In the genomic region with DNA sequence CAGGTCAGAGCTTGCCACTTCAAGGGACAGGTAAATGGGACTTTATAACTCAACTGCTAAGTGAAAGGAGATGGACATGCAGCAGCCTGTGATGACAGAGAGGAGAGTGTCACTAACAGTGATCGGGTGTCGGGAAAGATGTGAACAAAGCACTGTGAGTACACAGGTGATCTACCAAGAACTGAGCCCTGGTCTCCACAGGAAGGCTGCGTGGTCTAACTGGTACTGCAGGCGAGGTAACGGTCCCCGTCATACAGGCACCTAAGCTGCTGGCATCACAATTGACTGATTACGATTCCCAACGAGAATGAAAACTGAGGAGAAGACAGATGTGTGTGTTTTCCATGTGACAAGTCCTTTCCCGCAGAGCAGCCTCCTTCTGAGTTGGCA, we compare ENCODE assay signal across 24 mouse cellular contexts. TPM values are rescaled to one million over a fixed set of nuclear protein-coding genes. Genes with fewer than 3 reads are reported as not detected.
DNase-seq lines count a peak whose midpoint lies in the region; ATAC-seq lines count a peak whose summit lies in the region.
"Had no signal": no experiment of that assay in that cellular context is flagged by ENCODE, and none has a peak within 500 bp of the region (broad histone marks: within the 10 kb centered on the region; RNA-seq: fewer than 3 reads in every experiment).

No protein-coding gene starts in this region.

- peak; percentile 0 for DNase-seq in gastrocnemius, postnatal 14 days
- no peak for DNase-seq in gastrocnemius, adult 8-10 months (ENCODE audit: low spot score in 2 of 2)
- DNase-seq in forebrain, embryonic 14.5 days (ENCODE audit: low spot score), result no peak
- no peak for DNase-seq in spleen, postnatal 4 days (ENCODE audit: low spot score in 2 of 2)
- DNase-seq: adrenal gland, postnatal 14 days; cerebellum, adult 18-20 months; gastrocnemius, postnatal 25 days; heart, postnatal 10 days; lung, postnatal 10 days; right cerebral cortex, postnatal 25 days; thymus, postnatal 14 days had no signal

- H3K36me3 ChIP-seq in forebrain, embryonic 14.5 days (ENCODE audit: control insufficient read depth, insufficient read depth, low read length), result no peaks in the 10 kb centered on the region
- H3K36me3 ChIP-seq in midbrain, embryonic 12.5 days, result peaks cover 3% of the 10 kb centered on the region; the same call in 1 of the 2 replicates
- H3K36me3 ChIP-seq in neural tube, embryonic 14.5 days (ENCODE audit: control insufficient read depth, insufficient read depth, low read length), result no peaks in the 10 kb centered on the region

- peaks cover 8% of the 10 kb centered on the region; the same call in 1 of the 2 replicates for H3K4me1 ChIP-seq in forebrain, embryonic 14.5 days (ENCODE audit: control insufficient read depth, insufficient read depth, low read length)
- H3K4me1 ChIP-seq in midbrain, embryonic 12.5 days, result peaks cover 18% of the 10 kb centered on the region
- H3K4me1 ChIP-seq in neural tube, embryonic 14.5 days (ENCODE audit: control insufficient read depth, insufficient read depth, low read length), result peaks cover 19% of the 10 kb centered on the region

- 0 out of 2 replicates have a peak overlapping the region, but pooled peaks have one; percentile 41 for H3K27ac ChIP-seq in forebrain, embryonic 14.5 days (ENCODE audit: low read depth, low read length)
- peak overlapping the region; percentile 62 for H3K27ac ChIP-seq in midbrain, embryonic 12.5 days (replicated peaks)
- peak overlapping the region; percentile 44; the same call in 1 of the 2 replicates for H3K27ac ChIP-seq in neural tube, embryonic 14.5 days (ENCODE audit: low read depth, low read length)
- H3K27ac ChIP-seq: heart, embryonic 10.5 days; limb, embryonic 15.5 days had no signal

- 75% methylated on average over 9 of the region's 9 CpGs for WGBS in forebrain, embryonic 14.5 days
- 91% methylated on average over 9 of the region's 9 CpGs for WGBS in midbrain, embryonic 12.5 days
- 54% methylated on average over 9 of the region's 9 CpGs for whole genome bisulfite sequencing in neural tube, embryonic 14.5 days

- H3K4me2 ChIP-seq in forebrain, embryonic 14.5 days (ENCODE audit: low read length), result no peak overlapping the region
- no peak overlapping the region for H3K4me2 ChIP-seq in midbrain, embryonic 12.5 days (replicated peaks)
- no peak overlapping the region for H3K4me2 ChIP-seq in neural tube, embryonic 14.5 days (ENCODE audit: low read depth, low read length)
- H3K4me2 ChIP-seq: limb, embryonic 15.5 days had no signal

- peak; percentile 13; the same call in 1 of the 2 replicates for ATAC-seq in forebrain, embryonic 14.5 days
- no peak for ATAC-seq in midbrain, embryonic 12.5 days (ENCODE audit: low FRiP score, low read depth)
- peak; percentile 61 for ATAC-seq in neural tube, embryonic 14.5 days (ENCODE audit: low read depth)
- no peak for ATAC-seq in granulocyte monocyte progenitor cell, adult 5-6 weeks (replicated peaks; ENCODE audit: poor library complexity, severe bottlenecking)

- intact Hi-C loops in gastrocnemius, postnatal 14 days (cut with DNase I; ENCODE audit: low total_unique reads), result no loop called here

- no peaks in the 10 kb centered on the region for H3K27me3 ChIP-seq in forebrain, embryonic 14.5 days (replicated peaks; ENCODE audit: control insufficient read depth, insufficient read depth, low read length)
- H3K27me3 ChIP-seq in midbrain, embryonic 12.5 days, result no peaks in the 10 kb centered on the region
- no peaks in the 10 kb centered on the region for H3K27me3 ChIP-seq in neural tube, embryonic 14.5 days (ENCODE audit: control insufficient read depth, insufficient read depth, low read length)
- H3K27me3 ChIP-seq: limb, embryonic 15.5 days; megakaryocyte, embryonic 14.5 days had no signal

- H3K9me3 ChIP-seq in forebrain, embryonic 14.5 days (replicated peaks; ENCODE audit: control insufficient read depth, low read length), result no peaks in the 10 kb centered on the region
- H3K9me3 ChIP-seq in midbrain, embryonic 12.5 days, result no peaks in the 10 kb centered on the region
- no peaks in the 10 kb centered on the region for H3K9me3 ChIP-seq in neural tube, embryonic 14.5 days (ENCODE audit: control insufficient read depth, low read length)
- H3K9me3 ChIP-seq: heart, embryonic 10.5 days; limb, embryonic 15.5 days; megakaryocyte, embryonic 14.5 days had no signal

- no peak overlapping the region for H3K4me3 ChIP-seq in forebrain, embryonic 14.5 days (ENCODE audit: low read depth, low read length)
- H3K4me3 ChIP-seq in midbrain, embryonic 12.5 days, result no peak overlapping the region
- H3K4me3 ChIP-seq in neural tube, embryonic 14.5 days (ENCODE audit: low read depth, low read length), result no peak overlapping the region
- H3K4me3 ChIP-seq: heart, embryonic 10.5 days; limb, embryonic 15.5 days; megakaryocyte, embryonic 14.5 days had no signal

- H3K9ac ChIP-seq in forebrain, embryonic 14.5 days (ENCODE audit: low read length), result no peak overlapping the region
- no peak overlapping the region for H3K9ac ChIP-seq in midbrain, embryonic 12.5 days (replicated peaks)
- H3K9ac ChIP-seq in neural tube, embryonic 14.5 days (replicated peaks; ENCODE audit: low read depth, low read length), result no peak overlapping the region
- H3K9ac ChIP-seq: limb, embryonic 15.5 days had no signal

RNA-seq across cellular contexts. Expression of gene Ankrd60, which starts 28.2 kb away (rescaled TPM):
- not detected for total RNA-seq in gastrocnemius, postnatal 14 days (2021)
- total RNA-seq in gastrocnemius, adult 8-10 months (2022), result not detected
- polyA plus RNA-seq in forebrain, embryonic 14.5 days (2014; fragmentation: Nextera tagmentation; extraction: Ambion mirVana), result not detected in 2 replicates
- not detected in 2 replicates for polyA plus RNA-seq in midbrain, embryonic 12.5 days (2016; fragmentation: Nextera tagmentation; extraction: Ambion mirVana)
- polyA plus RNA-seq in neural tube, embryonic 14.5 days (2014; fragmentation: Nextera tagmentation; extraction: Ambion mirVana), result not detected in 2 replicates
- total RNA-seq in granulocyte monocyte progenitor cell, adult 5-6 weeks (2014; fragmentation: Nextera tagmentation), result not detected in 2 replicates
- not detected in 2 replicates for total RNA-seq in granulocyte monocyte progenitor cell, adult 5-6 weeks (2017)
- total RNA-seq: adrenal gland, postnatal 14 days; gastrocnemius, postnatal 25 days; heart, postnatal 10 days; layer of hippocampus, postnatal 25 days; left cerebral cortex, postnatal 25 days had no signal
- polyA plus RNA-seq: cortical plate, adult 2 months; heart, embryonic 10.5 days; intestine, embryonic 14.5 days; kidney, embryonic 14.5 days; large intestine, adult 2 months; limb, embryonic 15.5 days; liver, embryonic 16.5 days had no signal

RNA-seq across cellular contexts. Expression of gene Rab22a, which starts 53.1 kb away (rescaled TPM):
- total RNA-seq in gastrocnemius, postnatal 14 days (2021), result 10 to 100 TPM; 21.5 to 22.5 TPM
- 10 to 100 TPM; 26.9 to 30.5 (median 28.8) TPM for total RNA-seq in gastrocnemius, adult 8-10 months (2022)
- polyA plus RNA-seq in forebrain, embryonic 14.5 days (2014; fragmentation: Nextera tagmentation; extraction: Ambion mirVana), result 36.4 and 41.1 TPM in 2 replicates
- 41.4 and 42.5 TPM in 2 replicates for polyA plus RNA-seq in midbrain, embryonic 12.5 days (2016; fragmentation: Nextera tagmentation; extraction: Ambion mirVana)
- 35.5 and 38.4 TPM in 2 replicates for polyA plus RNA-seq in neural tube, embryonic 14.5 days (2014; fragmentation: Nextera tagmentation; extraction: Ambion mirVana)
- 9.0 and 9.6 TPM in 2 replicates for total RNA-seq in granulocyte monocyte progenitor cell, adult 5-6 weeks (2014; fragmentation: Nextera tagmentation)
- total RNA-seq in granulocyte monocyte progenitor cell, adult 5-6 weeks (2017), result 5.5 and 5.9 TPM in 2 replicates

Comparison
In these comparisons a context has a peak if more than half of its experiments do, and no peak if none do; other contexts are left out.
1. ATAC-seq: peak in forebrain, embryonic 14.5 days (single experiment) and neural tube, embryonic 14.5 days (single experiment); none in midbrain, embryonic 12.5 days (single experiment) and granulocyte monocyte progenitor cell, adult 5-6 weeks (single experiment).
2. Peak in every context shown above with its lines, with median percentiles within 50 percentile points of each other: H3K27ac ChIP-seq.